Mouse (Mus musculus) layer of hippocampus, postnatal 36 days (tissue): ENCODE data around the gene Kif1bp. TPM values are rescaled to one million over a fixed set of nuclear protein-coding genes. Genes with fewer than 3 reads are reported as not detected.
A peak's percentile ranks its signal among the peaks of the same experiment; 100 is the strongest.
"Not testable (repeated sequence)": the region's sequence is repeated elsewhere in the genome, so short reads cannot be mapped to it uniquely, and the experiment has no call there.

Experiments
- DNase-seq, 2 experiments: peaks; one replicate each; pipeline ENCODE4 v3.0.0; 2022
- total RNA-seq, 2 experiments: library from RNA; stranded (reverse); gene quantifications; 2 replicates each; pipeline ENCODE4 v1.2.3; 2021

Kif1bp gene
- total RNA-seq, result 100 to 1,000 TPM; 206 to 214 TPM

DNA sequence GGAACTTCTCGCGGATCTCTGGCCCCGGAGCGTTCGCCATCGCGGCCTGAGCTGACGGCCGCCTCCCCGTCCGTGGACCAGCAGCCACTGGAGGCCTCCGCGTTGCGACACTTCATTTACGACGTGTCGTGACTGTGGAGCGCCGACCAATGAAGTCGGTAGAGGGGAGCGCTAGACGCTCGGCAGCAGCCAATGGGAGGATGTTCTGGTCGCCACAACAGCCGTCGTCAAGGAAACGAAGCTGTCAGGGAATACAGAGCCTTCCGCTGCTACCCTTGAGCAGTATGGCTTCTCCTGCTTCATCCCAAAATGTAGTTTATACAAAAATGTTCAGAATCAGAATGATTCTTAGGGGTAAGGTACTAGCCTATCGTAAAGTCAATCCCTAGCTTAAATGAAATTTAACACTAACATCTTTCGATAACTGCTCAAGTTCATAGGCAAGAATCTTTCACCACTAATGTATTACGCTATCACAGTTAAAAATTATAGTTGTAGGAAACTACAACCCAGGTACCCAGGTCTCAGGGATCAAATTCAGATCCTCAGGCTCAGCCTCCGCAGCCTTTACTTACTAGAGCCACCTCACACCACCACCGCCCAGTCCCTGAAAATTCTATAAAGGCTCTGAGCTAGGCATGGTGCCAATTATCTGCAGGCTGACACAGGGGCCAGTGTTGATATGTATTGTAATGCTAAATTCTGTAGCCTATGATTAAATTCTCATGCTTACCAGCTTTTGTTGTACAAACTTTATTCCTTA, at the start of gene Kif1bp:
Gene Kif1bp (minus strand): TSS at position 120 of the 763 bp plus-strand sequence.
- peak; percentile 96 to 97 for DNase-seq

DNA sequence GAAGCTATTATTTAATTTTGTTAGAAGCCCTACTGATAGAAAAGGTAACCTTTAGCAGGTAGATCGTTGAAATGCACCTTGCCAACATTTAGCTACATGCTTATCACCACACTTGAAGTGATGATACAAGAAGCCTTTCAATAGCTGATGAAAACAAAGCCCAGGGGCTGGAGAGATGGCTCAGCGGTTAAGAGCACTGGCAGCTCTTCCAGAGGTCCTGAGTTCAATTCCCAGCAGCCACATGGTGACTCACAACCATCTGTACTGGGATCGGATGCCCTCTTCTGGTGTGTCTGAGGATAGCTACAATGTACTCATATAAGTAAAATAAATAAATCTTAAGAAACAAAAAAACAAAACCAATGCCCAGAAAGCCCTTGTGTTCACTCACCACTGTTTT, 25.9 kb upstream of the Kif1bp start:
- DNase-seq, result no peak

DNA sequence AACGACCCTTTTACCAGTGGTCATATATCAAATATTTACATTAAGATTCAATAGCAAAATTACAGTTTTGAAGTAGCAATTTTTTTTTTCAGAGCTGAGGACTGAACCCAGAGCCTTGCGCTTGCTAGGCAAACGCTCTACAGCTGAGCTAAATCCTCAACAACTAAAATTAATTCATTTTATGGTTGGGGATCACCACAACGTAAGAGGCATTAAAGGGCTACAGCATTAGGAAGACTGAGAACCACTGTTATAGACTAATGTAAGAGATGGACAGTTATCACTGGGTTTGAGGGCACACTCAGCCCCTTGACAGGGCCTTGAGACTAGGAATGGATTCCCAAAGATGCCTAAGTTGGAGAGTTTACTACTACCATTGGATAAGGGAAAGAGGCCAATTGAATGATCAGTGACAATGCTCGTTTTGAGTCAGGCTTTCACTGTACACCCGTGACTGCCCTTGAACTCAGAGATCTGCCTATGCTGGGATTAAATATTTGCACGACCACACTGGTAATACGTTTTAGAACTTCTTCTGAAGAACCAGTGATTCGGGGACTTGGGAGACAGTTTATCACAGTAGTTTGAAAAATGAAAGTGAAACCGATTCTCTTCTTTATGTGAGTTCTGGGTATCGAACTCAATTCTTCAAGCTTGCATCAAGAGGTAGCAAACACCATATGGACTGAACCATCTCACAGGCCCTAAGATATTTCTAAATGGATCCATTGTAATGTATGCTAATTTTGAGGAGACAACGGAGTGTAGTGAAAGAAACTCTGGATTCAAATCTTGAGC, 25.2 kb upstream of the Kif1bp start:
- no peak for DNase-seq

DNA sequence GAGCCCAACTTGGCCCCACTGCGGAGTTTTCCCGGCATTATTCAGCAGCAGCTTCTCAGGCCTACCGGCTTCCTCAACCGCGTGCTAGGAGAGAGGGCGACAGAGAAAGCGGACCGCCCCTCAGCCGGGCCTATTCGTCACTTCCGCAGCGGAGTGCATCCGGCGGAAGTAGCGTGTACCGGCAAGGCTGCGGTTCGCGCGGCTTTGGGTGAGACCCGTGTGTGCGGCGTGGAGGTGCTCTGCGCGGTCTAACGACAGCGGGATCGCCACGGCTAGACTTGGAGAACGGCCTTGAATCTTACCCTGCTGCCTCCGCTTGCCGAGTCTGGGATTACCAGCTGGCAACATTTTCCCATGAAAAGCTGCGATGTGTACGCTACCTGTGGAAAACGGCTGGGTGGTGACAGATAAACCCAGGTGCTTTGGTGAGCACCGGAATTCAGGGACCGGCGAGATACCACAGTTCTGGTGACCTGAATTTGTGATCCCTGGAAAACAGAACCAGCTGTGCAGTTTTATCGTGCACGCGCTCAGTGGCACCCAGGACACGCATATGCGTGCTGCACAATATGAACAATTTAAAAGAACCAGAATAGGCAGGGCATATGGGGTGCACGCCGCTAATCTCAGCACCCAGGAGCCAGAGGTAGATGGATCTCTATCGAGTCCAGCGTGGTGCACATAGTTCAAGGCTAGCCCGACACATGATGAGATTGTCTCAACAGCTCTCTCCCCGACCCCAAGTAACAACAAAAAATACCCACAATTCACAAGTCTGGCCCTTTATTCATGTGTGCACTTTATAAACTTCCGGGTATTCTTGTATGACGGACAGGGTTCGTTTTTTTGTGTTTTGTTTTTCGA, 24.2 kb upstream of the Kif1bp start, which contains the start of gene Ddx21:
Gene Ddx21 (minus strand): TSS at position 105 of the 864 bp plus-strand sequence.
- DNase-seq, result peak; percentile 88 to 89

DNA sequence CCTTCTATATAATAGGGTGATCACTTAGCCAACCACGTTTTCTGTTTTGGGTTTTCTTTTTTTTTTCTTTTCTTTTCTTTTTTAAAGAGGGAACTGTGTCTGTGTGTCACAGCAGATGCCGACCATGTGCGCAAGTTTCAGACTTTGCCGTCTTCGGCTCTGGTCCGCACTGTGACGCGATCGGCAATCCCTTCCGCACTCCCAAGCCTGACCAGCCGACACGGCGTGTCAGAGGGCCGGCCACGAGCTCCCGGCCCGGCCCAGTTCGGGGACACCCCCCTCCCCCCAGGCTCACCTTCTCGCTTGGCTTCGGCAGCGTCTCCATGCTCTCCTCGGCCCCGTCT, 23.5 kb upstream of the Kif1bp start:
- no peak for DNase-seq

DNA sequence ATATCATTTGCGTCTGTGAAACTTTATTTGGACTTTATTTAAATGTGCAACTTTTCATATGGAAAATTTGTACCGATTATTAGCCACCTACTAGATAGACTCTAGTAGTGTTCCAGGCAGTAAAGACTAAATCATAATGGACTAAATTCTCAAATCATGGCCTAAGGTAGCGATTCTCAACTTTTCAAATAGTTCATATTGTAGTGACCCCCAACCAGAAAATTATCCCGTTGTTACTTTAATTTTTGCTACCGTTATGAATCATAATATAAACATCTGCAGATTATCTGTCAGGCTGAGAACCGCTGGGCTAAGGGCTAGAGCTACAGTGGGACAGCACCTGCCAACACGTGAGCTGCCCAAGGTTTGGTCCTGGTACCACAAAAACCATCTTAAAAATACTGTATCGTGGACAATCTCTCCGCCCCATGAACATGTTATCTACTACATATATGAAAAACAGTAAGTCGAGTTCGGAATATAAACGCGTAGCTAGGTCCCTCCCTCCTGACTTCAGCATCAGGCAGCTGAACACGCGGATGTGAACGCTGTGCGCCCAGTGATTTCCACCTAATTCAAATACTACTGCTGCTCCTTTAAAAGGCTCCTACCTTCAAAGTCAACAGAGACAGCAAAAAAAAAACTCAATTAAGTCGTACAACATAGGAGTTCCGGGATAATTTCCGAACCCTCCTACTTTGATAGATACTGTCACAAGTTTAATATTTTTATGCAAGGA, 23.0 kb upstream of the Kif1bp start:
- DNase-seq, result no peak

DNA sequence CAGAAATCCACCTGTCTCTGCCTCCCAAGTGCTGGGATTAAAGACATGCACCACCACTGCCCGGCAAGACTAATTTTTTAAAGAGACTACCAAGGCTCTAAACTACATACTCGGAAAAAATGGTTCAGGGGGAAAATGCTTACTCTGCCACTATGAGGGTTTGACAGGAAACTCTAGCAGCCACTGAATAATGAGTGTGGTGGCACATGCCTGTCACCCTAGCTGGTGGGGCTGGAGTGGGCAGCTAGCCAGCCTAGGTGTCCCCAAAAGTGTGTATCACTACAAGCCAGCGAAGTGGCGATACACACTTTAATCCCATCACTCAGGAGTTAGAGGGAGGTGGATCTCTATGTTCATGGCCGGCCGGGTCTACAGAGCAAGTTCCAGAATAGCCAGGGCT, 21.8 kb upstream of the Kif1bp start:
- DNase-seq, result no peak

DNA sequence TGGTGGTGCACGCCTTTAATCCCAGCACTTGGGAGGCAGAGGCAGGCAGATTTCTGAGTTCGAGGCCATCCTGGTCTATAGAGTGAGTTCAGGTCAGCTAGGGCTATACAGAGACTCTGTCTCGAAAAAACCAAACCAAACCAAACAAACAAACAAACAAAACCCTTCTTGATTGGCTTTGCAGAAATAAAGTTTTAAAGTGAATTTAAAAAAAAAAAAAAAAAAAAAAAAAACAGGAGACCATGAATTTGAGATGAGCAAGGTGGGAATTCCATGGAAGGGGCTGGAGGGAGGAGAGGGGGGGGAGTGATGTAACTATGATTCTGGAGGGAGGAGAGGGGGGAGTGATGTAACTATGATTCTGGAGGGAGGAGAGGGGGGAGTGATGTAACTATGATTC, 21.1 kb upstream of the Kif1bp start:
- not testable (repeated sequence) for DNase-seq

DNA sequence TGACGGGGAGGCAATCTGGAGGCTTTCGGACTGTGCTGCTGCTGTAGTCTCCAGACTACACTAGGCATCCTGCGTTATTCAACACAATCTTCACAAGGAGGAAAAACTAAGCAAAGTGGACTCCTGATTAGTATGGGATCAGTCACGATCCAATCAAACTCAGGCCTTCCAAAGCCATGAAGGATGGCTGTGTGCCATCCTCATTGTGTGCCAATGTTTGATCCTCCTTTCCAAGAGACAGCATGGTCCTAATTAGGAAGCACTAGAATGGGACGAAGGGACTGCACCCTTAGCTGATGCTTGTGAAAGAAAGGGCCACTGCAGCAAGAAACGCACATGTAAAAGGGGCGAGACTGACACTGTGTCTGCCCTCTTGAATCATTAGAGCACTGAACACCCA, 14.2 kb upstream of the Kif1bp start:
- no peak for DNase-seq

DNA sequence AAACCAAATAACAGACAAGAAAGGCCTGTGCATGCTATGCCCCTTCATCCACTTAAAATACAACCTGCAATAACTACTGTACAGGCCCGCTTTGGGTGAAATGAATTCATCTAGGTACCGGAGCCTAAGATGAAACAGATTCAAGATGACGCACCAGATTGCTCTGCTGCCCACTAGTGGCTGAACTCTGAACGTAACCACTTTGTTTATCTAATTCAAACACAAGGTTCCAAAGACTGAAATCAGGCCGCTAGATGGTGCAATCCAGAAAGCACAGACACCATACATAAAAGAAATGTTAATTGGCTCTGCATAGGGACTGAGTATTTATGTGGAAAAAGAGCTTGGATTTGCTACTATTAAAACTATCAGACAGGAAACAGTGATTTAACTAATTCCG, 11.9 kb upstream of the Kif1bp start:
- peak; percentile 75 to 85 for DNase-seq

DNA sequence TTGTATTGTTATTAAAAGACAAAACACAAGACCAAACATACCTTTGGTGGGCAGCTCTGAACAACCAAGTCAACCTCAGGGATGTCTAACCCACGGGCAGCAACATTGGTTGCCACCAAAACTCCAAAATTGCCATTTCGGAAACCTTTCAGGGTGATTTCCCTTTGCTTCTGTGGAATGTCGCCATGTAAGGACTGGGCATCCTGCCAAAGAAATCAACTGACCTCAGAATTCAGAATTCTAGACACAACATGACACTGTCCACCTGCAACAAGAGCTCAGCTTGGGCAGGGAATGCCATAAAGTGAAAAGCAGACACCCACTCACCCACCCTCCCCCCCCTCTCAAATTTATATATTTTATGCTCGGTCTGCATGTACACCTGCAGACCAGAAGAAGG, 10.4 kb upstream of the Kif1bp start:
- no peak for DNase-seq

DNA sequence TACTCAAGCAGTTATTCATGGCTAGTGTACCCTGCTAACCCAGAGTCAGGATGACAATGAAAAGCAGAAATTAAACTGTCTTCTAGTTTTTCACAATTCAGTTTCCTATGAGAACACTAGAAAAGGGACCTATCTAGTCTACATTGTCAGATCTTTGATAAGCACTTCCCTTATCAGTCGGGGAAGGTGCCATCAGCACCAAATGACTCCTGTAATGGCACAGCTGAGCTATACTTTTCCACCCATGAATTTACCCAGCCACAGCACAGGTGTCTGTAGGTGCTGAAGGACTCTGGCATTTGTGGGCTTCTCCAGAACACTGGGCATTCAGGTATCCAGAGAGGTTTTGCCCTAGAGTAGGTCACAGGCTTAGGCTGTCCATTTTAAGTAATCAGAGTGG, 5.0 kb upstream of the Kif1bp start:
- no peak for DNase-seq

DNA sequence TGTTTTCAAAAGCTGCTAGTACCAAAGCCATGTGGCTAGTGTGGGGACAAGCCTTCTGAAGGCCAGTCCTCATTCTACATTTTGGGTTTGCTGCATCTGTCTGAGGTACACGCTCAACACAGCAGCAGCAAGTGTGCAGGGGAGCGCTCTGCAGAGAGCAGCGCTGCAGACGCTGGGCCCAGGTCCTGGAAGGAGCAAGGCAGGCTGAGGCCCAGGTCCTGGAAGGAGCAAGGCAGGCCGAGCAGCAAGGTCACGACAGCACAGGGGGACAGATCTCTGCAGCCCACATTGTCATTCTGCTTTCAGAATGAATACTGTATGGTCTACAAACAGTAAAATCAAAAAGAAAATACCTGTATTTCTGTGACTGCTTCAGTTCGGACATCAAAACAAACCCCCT, 4.4 kb upstream of the Kif1bp start:
- no peak for DNase-seq

DNA sequence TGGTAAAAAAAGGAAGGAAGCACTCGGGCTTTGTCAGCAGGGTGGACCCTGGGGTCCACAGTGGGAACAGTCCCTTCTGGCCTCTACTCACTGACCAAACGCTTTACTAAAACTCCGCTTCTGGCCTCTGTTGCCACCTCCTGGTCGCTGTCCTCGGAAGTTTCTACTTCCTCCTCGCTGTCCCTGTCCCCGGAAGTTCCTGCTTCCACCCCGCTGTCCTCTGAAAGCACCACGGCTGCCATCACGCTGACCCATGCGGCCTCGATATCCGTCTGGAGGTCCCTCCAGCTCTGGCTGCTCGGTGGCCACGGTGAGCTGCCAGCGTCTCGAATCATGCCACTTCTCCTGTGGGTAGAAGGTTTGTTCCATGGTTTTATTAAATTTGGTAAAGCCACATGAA, 4.0 kb upstream of the Kif1bp start:
- no peak for DNase-seq

DNA sequence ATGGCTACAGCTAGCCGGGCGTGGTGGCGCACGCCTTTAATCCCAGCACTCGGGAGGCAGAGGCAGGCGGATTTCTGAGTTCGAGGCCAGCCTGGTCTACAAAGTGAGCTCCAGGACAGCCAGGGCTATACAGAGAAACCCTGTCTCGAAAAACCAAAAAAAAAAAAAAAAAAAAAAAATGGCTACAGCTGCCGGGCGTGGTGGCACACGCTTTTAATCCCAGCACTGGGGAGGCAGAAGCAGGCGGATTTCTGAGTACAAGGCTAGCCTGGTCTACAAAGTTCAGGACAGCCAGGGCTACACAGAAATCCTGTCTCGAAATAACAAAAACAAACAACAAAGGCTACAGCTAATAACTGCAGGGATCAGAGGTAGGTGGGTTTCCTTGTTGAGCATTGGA, 872 bp upstream of the Kif1bp start:
- not testable (repeated sequence) for DNase-seq

DNA sequence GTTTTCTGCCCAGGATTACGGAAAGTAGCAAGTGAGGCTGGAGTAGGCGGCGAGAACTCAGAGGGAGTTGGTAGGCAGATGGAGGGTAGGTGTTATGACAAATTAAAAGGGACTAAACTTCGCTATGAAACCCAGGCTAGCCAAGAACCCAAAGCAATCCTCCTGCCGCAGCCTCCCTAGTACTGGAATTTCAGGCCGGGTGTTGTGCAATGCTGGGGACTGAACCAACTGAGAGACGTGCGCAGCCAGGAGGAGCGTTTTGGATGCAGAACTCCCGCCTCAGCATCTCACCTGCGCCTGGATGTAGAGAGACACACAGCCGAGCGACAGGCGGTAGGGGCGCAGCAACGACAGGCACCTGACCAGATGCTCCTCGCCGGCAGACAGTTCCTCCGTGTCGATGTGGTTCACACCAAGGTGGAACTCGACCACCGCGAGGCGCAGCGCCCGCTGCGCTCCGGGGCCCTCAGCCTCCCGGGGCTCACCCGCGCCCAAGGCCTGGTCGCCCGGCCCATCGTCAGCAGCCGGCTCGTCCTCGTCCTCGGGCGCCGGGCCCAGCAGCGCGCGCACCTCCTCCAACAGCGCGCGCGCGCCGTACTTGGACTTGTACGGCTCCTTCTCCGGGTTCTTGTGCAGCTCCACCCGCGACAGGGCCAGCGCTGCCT, 452 bp downstream of the Kif1bp start:
- DNase-seq, result no peak

DNA sequence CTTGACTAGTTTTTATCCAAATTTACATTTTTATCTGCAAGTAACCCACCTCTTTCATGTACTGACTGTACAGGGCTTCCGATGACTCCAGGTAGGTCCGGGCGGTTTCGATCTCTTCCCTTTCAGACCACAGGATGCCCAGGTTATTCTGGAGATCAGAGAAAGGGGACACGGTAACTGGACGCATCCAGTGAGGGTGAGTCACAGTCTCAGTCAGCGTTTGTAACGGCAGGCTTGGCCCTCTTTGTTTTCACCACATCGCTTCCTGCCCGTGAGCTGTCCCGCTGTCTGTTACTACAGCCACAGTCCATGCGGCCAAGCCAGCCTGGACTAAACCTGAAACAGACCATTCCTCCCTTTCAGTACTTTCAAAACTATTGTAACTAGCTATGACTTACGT, 3.3 kb downstream of the Kif1bp start:
- DNase-seq, result no peak

DNA sequence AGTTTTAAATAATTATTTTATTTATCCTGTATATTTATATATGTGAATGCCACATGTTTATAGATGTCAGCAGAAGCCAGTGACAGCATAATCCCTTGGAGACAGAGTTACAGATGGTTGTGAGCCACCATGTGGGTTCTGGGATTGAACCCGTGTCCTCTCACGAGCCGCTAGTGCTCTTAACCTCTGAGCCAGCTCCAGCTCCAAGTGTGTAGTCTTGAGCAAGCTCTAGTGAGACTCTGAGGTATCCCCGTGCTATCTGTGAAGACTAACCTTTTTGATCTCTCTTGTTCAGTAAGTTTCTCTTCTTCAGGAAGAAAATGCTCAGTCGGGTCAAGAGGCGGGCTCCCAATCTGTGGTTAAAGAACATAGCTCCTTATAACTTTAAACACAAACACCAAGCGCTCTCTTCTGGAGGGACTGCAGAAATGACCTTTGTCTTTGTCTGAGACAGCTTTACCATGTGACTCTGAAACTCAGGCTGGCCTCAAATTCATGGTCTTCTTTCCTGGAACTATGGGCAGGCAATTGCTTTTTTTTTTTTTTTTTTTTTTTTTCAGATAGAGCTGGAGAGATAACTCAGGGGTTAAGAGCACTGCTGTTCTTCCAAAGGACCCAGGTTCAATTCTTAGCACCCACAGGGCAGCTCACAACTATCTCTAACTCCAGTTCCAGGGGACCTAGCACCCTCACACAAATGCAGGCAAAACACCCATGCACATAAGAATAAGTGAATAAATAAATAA, 8.0 kb downstream of the Kif1bp start:
- no peak for DNase-seq

DNA sequence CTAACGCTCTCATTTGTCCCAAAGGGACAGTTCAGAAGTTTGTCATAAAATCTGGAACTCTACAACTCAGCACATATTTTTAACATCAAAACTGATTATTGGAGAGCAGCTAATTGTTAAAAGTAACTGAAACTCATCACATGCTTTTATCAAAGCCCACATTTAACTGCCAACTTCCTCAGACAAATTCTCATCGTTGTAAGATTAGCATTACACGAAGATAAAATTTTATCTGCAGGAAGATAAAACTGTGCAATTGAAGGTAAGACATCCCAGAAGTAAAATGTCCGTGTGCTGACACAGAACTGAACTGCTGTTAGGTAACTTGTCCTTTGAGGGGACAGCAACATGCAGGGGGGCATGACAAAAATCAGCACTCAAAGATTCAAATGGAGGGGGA, 9.4 kb downstream of the Kif1bp start:
- DNase-seq, result no peak

DNA sequence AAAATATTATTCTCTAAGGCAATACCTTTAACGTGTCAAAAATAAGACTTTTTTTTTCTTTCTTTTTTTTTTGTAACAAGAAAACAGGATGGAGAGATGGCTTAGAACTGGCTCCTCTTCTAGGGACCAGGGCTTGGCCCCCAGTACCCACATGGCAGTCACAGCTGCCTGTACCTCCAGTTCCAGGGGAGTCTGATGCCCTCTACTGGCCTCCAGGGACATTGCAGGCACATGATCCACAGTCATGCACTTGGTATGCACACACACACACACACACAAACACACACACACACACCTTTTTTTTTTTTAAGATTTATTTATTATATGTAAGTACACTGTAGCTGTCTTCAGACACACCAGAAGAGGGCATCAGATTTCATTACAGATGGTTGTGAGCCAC, 20.5 kb downstream of the Kif1bp start:
- DNase-seq, result no peak

DNA sequence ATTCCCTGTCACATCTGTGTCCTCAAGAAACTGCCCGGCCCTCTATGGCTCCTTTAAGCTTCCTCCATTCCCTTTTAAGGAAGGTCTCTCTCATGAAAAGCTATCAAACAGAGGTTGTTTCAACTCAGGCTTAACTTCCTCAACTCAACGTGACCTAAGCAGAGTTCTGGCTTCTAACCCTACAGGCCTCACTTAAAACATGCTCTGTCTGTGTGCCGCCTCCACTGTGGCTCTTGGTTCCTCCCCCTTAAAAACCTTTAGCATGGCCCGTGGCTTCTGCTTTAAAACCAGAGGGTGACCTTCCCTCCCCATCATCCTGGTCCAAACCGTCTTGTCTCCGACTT, 21.7 kb downstream of the Kif1bp start:
- DNase-seq, result no peak
